Mouse (Mus musculus) bone marrow, adult 2 months (tissue): Measurements from ENCODE around the gene Tpst2. TPM values are rescaled to one million over a fixed set of nuclear protein-coding genes. Genes with fewer than 3 reads are reported as not detected.

Experiments used
- H3K27ac ChIP-seq: fragments of 200-500 bp; 2 replicates; pipeline ENCODE4 v1.5.1; 2012; ENCODE audit warnings: low read depth, mild to moderate bottlenecking, control low read depth, inconsistent platforms, low read length; ENCODE audit not compliant: control insufficient read depth, poor library complexity, insufficient read depth
- H3K4me1 ChIP-seq: fragments of 200-500 bp; 2 replicates; pipeline ENCODE4 v1.6.1; 2011; ENCODE audit warnings: low read length; ENCODE audit not compliant: control insufficient read depth, insufficient read depth
- H3K4me3 ChIP-seq: fragments of 200-500 bp; replicated peaks from 2 replicates; pipeline ENCODE3; 2011; ENCODE audit warnings: mild to moderate bottlenecking, low read depth, low read length, control low read depth; ENCODE audit not compliant: control insufficient read depth
- CTCF ChIP-seq: fragments of 200-500 bp; IDR thresholded peaks from 2 replicates; pipeline ENCODE4 v1.5.1; 2011; ENCODE audit warnings: low read length, control low read depth; ENCODE audit not compliant: control insufficient read depth, insufficient read depth
- POLR2A ChIP-seq: fragments of 200-500 bp; IDR thresholded peaks from 2 replicates; pipeline ENCODE4 v1.6.1; 2011; ENCODE audit warnings: low read depth, mild to moderate bottlenecking, control low read depth, low read length, borderline replicate concordance; ENCODE audit not compliant: control insufficient read depth
- WGBS: fragments of 180-500 bp; shearing (Covaris S2); methylation state at CpG from one replicate; pipeline ENCODE4 v1.1.7; 2018; 5-methylcytosine and 5-hydroxymethylcytosine counted together
- polyA plus RNA-seq: library from polyadenylated mRNA; stranded (reverse); fragments of >200 nt; gene quantifications from 2 replicates; pipeline ENCODE4 v1.2.4, GENCODE M21; 2011; ENCODE audit warnings: low replicate concordance; ENCODE audit not compliant: missing spikeins, insufficient read depth, insufficient read length

Tpst2 gene
- polyA plus RNA-seq, 1 experiment, result 43.3 TPM

DNA sequence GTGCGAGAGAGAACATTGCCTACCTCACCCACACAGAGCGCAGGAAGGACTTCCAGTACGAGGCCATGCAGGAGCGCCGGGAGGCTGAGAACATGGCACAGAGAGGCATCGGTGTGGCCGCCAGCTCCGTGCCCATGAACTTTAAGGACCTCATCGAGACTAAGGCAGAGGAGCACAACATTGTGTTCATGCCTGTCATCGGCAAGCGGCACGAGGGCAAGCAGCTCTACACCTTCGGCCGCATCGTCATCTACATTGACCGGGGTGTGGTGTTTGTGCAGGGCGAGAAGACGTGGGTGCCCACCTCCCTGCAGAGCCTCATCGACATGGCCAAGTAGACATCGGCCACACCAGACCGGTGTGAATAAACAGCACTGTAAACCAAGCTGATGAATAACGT is 60.5 kb downstream of the Tpst2 start:
- no peaks in the 10 kb centered on the region; the same call in 1 of the 2 replicates for H3K4me1 ChIP-seq
- no peak overlapping the region for H3K4me3 ChIP-seq
- H3K27ac ChIP-seq, result no peak overlapping the region
- TF ChIP-seq POLR2A (no peak), CTCF (no peak)
- 94% methylated on average over 22 of the region's 22 CpGs for WGBS

DNA sequence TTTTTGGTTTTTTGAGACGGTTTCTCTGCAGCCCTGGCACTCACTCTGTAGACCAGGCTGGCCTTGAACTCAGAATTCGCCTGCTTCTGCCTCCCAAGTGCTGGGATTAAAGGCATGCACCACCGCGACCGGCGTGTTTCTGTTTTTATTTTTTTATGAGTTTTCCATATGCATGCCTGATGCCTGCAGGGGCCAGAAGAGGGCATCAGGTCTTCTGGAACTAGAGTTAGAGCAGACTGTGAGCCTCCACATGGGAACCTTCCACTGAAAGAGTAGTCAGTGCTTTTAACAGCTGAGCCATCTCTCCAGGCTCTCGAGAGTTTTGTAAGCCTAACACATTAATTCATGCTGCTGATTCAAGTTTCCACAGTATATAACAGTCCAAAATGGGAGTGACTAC is 62.7 kb downstream of the Tpst2 start:
- H3K4me3 ChIP-seq, result no peak overlapping the region
- no peak for TF ChIP-seq CTCF
- TF ChIP-seq POLR2A, result no peak
- no peak overlapping the region for H3K27ac ChIP-seq
- WGBS, result 73% methylated on average over 7 of the region's 7 CpGs
- H3K4me1 ChIP-seq, result no peaks in the 10 kb centered on the region; the same call in 1 of the 2 replicates

DNA sequence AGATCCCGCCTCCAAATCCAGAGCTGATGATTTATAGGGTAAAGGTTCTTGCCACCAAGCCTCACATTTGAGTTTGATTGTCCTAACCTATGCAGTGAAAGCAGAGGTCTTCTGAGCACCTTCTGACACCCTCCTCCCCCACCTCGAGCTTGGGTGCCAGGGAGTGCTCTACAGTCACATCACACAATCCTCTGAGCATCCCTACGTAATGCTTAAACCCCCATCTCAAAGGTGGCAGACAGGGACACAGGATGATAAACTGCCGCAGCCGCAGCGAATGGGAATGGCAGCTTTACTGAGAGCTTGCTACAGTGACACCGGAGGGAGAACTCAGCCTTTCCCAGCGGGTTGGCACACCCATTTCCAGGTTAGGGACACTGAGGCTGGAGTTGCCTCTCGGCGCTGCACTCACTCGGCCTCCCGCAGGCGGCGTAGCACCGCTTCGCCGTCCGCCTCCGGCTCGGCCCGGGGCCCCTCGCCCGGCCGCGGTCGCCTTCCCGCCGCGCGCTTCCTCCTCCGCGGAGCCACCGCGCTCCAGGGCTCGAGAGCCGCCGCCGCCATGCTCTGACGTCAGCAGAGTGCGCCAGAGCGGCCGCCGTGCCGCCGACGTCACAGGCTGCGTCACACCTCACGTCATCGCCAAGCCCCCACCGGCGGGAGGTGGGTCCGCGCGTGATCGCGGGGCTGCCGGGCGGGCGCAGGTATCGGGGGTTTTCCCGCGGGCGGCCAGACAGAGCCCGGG is 66.1 kb downstream of the Tpst2 start, which contains the start of the genes Srrd and Hps4:
Gene Srrd (minus strand): TSS at position 578 of the 742 bp plus-strand sequence.
Gene Hps4 (plus strand): TSS at position 621 of the 742 bp plus-strand sequence.
- TF ChIP-seq POLR2A, result peak; percentile 54; the same call in 1 of the 2 replicates
- no peak for TF ChIP-seq CTCF
- peak within 1 kb of the TSS; percentile 98 for H3K4me3 ChIP-seq
- peak within 1 kb of the TSS; percentile 61 for H3K27ac ChIP-seq
- no peaks in the 10 kb centered on the region; the same call in 1 of the 2 replicates for H3K4me1 ChIP-seq
- WGBS, result 3% methylated on average over 61 of the region's 64 CpGs

DNA sequence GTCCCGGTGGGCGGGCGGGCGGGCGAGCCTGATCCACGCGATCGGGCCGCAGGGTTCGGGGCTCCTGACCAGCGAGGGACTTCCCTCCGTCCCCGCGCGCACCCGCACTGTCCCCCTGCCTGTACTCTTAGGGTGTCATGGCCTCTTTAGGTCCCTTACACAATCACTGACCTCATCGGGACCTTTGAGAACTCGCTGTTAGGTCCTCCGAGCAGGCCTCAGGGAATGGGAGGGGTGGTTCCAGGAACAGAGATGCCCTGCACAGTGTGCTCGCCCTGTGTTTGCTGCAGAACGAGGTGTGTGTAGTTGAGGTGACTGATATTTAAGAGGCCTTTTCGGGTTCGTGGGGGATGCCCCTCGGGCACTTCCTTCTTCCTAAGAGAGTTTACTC is 66.7 kb downstream of the Tpst2 start:
- WGBS, result 0% methylated on average over 24 of the region's 24 CpGs
- H3K4me3 ChIP-seq, result peak overlapping the region; percentile 98
- no peaks in the 10 kb centered on the region; the same call in 1 of the 2 replicates for H3K4me1 ChIP-seq
- TF ChIP-seq POLR2A (no peak), CTCF (no peak)
- 0 out of 2 replicates have a peak overlapping the region, but pooled peaks have one; percentile 5 for H3K27ac ChIP-seq

DNA sequence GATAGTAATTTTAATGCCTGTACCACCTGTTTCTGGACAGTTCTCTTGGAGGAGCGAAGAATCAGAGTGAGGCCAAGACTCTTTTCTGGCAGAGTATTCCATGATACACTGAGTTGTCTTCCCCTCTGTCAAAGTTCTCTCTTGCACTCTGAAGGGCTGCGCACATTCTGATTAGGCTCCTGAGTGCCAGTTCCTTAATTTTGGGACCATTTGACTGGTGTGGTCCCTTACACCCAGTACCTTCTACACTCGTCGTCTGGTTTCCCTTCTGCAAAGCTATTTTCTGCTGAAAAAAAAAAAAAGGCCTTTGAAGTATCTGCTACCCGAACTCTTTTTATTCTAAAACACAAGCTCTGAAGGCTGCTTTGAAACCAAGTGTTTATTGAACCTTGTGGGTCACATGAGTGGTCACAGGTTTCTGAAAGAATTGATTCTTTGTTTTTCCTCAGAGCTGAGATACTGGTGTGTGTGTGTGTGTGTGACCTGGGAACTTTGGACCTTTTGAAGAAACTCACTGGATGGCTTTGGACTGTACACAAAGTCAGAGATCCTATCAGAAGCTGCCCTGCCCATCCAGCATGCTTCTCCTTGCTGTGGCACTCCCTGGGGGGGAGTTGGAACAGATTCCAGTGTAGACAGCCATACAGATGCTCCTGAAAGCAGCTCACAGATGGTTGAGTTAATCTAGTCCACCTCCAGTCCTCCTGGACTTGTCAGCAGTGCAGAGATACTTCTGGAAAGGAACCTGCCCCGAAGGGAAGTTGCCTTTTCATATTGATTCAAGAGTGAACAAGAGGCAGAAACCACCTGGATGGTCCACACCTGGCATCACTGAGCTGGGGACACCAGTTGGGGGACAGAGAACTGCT is 67.8 kb downstream of the Tpst2 start:
- H3K4me3 ChIP-seq, result no peak overlapping the region
- TF ChIP-seq CTCF, result no peak
- TF ChIP-seq POLR2A, result no peak
- H3K4me1 ChIP-seq, result no peaks in the 10 kb centered on the region; the same call in 1 of the 2 replicates
- 65% methylated on average over 6 of the region's 6 CpGs for WGBS
- no peak overlapping the region for H3K27ac ChIP-seq

DNA sequence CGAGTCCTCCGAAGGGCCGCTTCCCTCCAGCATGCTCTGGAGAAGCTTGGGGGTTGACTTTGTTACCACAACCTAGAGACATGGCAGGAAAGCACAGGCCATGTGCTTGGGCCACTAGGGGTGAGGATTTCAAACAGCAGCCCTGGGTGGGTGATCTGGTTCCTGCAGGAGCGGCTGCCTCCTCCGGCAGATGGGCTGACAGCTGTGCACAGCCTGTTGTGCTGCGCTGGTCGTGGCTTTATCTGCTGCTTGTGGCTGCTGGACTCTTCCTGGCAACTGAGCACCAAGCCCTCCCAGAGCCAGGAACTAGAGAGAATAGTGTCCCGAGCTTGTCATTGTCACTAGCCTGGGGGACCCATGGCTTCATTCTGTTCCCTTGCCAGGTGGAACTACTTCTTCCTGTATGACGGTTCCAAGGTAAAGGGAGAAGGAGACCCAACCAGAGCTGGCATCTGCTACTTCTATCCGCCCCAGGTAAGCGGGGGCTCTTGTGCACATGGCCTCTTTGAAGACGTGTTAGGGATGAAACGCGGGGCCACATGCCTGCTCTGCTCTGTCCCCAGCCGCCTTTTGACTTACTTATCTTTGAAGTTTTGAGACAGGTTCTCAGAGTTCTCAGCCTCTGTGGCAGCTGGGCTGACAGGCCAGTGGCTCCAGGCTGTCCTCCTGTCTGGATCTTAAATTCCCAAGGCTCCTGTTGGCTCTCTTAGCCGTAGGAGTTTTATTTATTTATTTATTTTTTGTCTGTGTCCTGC is 69.9 kb downstream of the Tpst2 start:
- 85% methylated on average over 16 of the region's 16 CpGs for WGBS
- Histone ChIP-seq H3K4me1 (no peaks in the 10 kb centered on the region; the same call in 1 of the 2 replicates), H3K27ac (no peak overlapping the region), H3K4me3 (no peak overlapping the region)
- TF ChIP-seq POLR2A (no peak), CTCF (no peak)

DNA sequence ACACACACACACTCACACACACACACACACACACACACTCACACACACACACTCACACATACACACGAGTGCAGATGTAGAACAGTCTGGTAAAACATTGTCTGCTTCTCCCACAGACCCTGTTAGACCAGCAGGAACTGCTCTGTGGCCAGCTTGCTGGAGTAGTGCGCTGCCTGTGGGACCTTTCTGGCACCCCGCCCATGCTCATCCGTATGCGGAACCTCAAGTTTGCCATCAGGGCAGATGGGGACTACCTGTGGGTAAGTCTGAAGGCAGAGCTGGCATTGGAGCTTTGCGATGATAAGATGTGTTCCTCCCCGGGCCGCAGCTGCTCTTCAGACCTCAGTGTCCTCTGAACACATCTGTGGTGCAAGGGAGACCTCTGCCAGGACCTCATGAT is 72.7 kb downstream of the Tpst2 start:
- Histone ChIP-seq H3K4me3 (no peak overlapping the region), H3K27ac (no peak overlapping the region), H3K4me1 (no peaks in the 10 kb centered on the region)
- WGBS, result 88% methylated on average over 8 of the region's 8 CpGs
- no peak for TF ChIP-seq CTCF
- no peak for TF ChIP-seq POLR2A
